Mouse (Mus musculus) layer of hippocampus, adult 9-10 months (tissue): Measurements from ENCODE around the gene Pemt.

Experiments
- DNase-seq: peaks from one replicate; pipeline ENCODE4 v3.0.0; 2022; ENCODE audit warnings: low spot score

The Pemt gene

DNA sequence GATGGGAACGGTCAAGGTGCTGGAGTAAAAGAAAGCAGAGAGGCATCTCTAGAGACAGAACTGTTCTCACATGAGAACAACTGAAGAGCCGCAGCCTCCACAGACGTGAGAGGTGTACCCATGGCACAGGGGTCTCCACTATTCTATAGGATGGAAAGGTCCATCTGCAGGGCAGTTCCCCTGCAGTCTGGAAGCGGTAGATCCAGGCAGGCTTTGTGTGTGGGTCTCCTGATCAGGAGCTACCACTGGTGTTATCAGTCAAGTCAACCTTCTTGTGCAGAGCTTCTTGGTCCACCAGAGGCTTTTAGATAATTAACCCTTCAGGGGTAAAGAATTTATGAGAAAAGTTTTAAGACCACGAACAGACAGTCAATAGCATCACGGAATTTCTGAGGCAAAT lies 10.2 kb upstream of the Pemt start:
- DNase-seq = no peak

DNA sequence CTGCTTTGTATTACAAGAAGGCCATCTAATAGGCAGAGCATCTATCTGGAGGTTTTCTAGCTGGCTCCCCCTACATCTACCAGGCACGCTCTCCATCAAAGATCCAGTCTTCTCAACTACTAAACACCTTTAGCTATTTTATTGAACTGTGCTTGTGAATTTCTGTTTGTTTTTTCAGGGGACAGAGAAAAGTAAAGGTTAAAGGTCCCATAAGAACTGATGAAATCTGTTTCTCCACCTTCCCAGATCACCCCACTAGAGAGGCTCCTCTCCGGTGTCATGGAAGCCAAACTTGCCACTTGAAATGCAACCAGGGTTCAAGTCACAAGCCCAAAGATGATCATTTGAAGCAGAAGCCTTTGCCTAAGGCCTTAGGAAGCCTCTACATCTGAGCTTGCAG lies 2.6 kb upstream of the Pemt start:
- DNase-seq = no peak

DNA sequence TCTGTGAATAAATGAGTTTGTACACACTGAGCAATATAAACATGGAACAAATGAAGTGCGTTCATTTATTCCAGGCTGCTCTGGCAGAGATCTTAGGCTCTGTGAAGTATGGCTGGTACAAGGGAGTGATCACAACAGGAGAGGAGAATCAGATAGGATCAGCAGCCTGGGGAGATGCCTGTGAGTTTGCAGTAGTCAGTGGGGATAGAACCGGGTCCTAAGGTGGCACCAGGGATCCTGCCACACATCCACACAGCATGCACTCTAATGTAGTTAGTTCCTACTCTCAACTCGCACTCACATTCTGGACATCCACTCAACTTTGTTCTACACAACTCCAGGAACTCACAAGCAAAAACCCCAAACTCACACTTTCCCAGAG lies 622 bp downstream of the Pemt start:
- no peak for DNase-seq

DNA sequence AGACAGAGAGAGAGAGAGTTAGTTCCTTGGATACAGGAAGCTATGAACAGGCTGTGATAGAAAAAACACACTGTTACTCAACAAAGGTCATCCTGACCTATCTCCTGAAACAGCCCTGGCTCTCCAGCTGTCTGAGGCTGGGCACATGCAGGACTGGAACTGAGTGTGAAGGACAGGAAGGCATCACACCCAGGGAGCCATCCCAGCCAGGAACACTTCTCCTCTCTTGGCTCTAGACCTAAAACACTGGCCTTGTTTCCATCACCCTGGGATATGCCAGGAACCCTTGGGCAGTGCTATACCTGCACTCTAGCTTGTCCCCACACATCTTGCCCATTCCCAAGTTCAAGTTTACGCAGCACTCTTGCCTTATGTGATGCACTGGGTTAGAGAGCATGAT lies 1.5 kb downstream of the Pemt start:
- DNase-seq = no peak

DNA sequence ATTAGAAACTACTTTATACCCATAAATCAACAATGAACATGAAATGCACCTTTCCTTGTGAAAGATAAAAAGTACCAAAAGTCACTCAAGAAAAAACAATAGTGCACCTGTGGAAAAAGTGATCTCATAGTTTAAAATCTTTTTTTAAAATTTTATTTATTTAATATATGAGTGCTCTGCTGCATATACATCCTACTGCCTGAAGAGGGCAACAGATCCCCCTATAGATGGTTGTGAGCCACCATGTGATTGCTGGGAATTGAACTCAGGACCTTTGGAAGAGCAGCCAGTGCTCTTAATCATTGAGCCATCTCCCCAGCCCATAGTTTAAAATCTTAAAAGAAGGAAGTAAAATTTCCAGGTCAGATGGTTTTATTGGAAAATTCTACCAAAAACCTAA lies 4.0 kb downstream of the Pemt start:
- DNase-seq = no peak

DNA sequence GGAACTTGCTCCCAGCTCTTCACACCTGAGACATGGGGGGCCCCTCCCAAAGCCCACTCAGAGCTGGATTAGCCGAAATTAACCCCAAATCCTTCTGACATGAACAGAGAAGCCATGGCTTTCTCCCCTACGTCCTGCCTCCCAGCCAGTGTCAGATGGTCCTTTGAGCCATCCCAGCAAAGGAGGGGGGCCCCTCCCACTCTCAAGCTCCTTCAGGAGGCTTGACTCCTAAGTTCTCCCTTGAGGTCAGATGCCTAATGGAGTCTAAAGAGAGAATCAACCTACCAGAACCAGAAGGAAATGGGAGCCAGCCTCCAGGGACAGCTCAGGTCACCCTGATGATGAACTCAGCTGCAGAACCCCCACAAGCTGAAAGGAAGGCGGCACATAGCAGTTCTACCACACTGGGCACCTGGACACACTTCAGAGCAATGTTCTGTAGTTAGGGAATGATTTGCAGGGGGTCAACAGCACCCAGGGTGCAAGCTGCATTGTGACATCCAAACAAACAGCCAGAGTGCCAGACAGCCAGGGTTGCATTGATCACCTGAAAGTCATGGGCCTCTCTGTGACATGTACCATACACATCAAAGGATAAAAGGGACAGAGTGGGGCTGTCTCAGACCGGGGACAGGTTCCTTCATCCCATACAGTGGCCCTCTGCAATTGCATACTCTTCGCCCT lies 9.6 kb downstream of the Pemt start:
- DNase-seq = no peak

DNA sequence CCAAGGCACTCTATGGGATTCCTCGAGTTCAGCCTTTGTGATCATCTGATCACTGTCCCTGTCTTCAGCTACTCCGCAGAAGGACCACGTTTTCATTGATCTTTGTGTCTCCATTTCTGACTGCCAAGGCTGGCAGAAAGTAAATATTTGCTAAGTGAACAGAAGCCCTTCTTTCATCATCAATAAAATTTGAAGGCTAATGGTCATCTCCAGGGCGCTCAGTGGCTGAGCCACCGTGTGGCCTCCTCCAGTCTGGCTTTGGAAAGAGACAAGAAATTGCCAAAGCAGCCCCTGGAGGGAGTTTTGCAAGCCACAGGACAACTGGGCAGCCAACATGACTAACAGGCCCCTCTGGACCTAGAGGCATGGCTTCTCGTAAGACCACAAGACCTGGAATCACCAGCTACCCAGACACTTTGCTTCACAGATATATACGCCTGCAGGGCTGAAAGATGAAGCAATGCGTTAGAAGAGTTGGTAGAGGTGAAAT lies 11.3 kb downstream of the Pemt start:
- no peak for DNase-seq

DNA sequence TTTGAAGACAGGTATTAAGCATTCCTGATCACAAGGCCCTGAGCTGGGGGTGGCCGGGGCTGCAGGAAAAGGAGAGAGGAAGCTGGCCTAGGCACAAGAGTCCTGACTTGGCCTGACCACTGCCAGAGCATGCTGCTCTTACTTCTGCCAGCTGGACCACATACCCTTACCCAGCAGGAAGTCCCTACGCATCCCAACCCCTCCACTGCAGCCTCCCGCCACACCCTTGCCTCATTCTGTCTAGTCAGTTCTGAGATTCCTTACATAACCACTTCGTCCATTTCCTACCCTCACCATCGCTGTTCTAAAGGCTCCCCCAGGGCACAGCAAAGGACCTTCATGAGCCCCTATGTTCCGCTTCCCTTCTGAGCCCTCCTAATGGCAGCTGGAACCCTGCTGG lies 12.0 kb downstream of the Pemt start:
- DNase-seq = no peak

DNA sequence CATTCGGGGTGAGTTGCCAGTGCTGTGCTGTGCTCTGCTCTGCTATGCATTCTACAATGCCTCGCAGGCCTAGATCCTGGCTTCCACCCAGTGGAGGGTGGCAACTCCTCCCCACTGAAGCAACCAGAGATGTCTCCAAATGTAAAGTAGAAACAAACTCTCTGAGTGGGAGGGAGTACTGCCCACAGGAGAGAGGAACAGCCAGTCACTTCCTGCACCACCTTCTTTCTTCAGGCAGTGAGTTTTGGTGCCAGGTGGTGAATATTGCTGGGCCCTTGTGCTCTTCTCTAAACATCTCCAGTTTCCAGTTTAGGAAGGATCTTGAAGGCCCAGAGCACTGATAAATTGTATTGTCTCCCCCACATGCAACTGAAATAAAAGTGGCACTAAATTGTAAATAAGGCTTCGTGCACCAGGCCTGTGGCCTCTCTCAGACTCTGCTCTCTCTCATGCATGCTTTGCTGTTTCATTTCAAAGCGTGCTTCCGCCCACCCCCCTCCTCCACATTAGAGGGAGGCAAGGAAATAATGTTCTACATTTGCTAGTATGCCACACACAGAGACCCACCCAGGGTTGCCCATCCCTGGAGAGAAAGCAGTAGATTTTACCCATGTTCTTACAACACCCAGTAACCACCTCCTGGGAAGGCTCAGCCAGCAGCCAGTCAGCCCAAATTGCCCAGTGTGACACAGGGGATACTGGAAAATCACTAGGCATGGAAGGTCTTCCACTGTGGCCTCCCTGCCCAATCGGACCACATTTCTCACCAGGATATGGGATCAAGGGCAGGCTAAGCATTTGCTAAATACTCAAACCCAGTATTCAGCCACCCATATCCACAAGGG lies 13.5 kb downstream of the Pemt start:
- no peak for DNase-seq

DNA sequence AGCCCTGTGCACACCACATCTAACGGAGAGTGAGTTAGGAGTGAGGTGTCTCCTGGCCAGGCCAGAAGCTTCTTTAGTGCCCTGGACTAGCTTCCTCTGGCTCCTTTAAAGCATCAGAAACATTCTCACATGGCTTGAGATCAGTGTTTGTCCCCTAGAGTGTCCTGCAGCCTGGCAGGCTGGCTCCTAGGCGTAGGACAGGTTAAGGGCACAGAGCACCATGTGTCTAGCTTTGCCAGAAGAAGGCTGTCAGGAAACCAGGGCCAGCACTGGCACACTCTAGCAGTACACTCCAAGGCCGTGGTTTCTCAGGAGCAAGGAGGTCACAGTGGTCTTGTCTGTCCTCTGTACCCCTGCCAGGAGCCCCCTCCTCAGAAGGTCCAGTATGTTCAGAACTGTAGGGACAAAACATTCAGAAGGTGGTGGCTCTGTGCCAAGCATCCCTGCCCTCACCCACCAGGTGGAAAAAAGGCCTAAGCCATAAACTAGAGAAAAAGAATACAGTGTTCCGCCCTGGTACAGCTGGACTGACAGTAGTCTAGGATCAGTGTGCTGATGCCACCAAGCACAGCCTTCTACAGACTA lies 15.4 kb downstream of the Pemt start:
- no peak for DNase-seq

DNA sequence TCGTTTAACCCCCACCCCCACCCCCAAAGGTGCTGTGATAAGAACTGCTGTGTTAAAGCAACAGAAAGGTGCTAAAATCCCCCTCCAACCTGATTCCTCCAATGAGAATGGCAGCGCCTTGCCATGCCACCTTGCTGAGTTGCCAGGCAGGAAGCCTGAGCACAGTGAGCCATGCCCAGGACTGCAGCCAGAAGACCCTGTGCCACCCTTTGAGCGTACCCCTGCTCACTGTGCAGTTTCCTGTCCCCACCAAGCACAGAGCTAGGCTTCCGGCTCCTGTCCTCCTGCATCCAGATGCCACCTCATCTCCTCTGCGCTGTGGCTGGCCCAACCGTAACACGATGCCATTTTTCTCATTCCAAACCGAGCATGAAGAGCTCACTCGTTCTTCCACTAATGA lies 16.3 kb downstream of the Pemt start:
- DNase-seq = no peak

DNA sequence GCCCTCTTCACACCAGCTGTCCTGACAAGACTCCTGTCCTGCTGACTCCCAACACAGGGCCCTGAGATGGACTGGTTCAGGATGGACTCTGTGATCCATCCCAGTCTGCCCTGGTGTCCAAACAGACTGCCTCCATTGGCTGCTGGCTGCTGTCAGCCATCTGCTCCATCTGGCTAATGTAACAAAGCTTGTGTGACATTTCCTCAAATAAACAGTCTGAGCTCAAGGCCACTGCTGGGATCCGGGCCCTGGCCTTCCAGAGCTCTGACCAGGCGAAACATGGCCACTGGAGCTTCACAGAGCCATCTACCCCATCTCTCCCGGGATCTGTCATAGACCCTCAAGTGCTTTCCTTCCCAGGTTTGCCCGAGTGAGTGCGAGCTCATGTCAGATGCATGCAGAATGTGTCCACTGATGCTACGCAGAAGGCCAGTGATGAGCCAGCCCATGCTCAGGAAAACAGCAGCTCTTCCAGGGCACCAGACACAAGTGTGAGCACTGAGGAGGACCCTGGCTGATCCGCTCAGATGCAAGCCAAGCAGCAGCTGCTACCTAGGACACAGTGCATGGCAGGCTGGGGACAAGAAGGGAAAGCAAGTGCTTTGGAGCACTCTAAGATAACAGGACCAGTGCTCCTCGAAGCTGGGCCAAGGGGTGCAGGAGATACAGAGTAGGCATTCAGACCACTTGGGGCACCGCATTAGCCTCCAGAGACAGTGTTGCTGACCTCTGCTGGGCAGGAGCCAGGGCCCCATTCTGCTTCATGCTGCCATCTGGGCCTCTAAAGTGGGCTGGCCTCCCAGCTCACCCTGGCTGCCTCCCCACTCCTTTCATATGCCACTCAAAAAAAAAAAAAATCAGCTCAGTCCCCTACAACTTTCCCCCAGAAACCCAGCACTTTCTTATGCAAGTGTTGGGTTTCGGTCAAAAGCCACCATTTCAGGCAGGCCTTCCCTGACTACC lies 18.1 kb downstream of the Pemt start:
- no peak for DNase-seq

DNA sequence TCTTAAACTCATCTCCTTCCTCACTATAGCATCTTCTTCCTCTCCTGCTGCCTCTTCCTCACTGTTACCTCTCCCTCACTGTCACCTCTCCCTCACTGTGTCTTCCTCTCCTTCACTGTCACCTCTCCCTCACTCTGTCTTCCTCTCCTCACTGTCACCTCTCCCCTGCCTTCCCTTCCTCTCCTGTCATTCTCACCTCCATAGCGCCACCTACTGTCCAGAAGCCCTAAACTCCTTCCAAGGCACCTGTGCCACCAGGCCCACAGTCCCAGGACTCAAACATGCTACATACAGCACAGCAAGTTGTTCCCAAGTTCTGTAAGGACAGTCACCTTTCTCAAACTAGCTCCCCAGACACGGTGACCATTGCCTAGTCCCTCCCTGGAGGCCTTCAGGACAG lies 19.0 kb downstream of the Pemt start:
- peak; percentile 58 for DNase-seq

DNA sequence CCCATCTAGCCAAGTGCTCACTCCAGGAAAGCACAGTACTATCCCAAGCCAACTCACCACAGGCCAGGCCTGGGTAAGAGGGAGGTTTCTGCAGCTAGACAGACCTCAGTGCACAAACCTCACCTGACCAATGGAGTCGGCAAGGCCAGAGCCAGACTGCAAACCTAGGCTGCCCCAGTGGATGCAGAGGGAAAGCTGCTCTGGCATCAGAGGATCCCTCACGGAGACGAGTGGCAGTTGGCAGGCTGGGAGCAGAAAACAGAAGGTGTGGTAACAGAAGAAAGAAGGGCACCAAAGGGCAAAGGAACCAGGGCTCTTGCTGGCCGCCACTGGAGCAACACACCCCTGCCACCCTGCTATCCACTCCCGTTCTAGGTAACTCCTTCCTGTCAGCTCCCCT lies 20.1 kb downstream of the Pemt start:
- no peak for DNase-seq

DNA sequence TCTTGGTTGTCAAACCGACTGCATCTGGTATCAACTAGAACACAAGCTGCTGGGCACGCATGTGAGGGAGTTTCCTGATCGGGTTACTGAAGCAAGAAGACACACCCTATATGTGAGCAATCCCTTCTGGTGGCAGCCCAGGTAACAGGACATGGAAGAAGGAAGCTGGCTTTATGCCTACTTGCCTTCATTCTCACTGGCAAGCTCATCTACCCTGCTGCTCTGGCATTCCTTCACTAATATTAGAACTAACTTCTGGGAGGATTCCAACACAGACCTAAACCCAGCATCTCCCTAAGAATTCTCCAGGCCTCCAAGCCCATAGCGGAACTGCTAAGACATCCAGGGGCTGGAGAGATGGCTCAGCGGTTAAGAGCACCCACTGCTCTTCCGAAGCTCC lies 25.1 kb downstream of the Pemt start:
- DNase-seq = no peak

DNA sequence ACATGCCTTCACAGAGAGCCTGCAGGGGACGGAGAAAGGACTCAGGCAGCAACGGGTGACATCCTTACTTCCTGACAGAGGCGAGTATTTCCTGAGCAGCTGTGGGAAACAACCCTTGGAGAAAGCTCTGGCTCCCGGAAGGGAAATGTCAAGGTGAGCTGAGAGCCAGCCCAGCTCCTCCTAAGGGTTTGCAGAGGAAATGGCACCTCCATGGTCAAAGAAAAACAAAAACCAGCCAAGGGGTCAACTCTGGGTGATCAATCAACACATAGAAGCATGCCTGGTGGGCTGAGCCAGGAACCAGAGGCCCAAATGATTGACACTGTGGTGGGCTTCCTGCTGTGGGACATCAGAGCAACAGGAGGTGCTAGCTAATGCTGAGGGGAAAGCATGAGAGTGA lies 29.6 kb downstream of the Pemt start:
- DNase-seq = no peak

DNA sequence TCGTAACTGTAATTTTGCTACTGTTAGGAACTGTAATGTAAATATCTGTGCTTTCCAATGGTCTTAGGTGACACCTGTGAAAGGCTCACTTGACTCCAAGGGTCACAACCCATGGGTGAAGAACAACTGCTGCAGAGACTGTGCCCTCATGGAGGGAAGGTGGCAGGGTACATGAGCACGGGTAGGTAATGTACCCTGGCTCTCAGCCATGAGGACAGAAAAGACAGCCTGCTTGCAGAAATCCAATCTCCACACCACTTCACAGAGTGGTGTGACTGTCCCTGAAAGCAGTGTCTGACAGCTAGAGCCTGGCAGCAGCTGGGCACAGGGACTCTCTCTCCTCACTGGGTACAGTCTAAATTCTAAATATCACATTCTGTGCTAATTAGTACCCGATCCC lies 34.8 kb downstream of the Pemt start:
- no peak for DNase-seq

DNA sequence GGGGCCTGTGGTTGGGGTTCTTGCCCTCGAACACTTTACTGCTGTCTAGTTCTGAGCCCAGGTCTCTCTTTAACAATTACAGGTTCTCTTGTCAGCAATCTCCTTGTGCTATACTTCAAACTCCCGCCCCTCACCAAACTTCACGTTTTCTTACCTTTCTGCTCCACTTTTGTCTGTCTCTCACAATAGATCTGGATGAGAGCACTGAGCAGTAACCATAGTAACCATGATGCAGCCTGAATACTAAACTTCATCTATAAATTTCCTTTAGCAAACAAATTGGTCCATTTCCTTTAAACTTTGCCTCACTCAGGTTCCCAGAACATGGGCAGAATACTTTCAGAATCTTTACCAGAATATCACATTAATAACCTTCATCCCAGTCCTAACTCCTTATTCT lies 36.8 kb downstream of the Pemt start:
- DNase-seq = no peak

DNA sequence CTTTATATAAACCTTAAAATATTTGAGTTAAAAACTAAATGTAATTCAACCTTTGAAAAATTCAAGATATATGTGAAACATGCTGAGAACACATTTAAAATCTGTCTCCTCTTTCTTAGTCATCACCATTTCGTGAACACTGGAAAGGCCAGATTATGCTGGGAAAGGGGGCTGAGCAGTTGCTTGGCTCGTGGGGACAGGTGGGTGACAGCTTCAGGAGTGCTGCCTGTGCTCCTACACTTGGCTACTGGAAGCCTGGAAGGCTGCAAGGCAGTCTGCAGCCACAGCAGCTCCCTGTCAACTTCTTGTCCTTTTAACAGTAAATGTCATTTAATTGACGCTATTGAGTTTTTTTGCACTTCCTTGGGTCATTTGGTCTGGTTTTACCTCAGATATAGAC lies 40.4 kb downstream of the Pemt start:
- no peak for DNase-seq

DNA sequence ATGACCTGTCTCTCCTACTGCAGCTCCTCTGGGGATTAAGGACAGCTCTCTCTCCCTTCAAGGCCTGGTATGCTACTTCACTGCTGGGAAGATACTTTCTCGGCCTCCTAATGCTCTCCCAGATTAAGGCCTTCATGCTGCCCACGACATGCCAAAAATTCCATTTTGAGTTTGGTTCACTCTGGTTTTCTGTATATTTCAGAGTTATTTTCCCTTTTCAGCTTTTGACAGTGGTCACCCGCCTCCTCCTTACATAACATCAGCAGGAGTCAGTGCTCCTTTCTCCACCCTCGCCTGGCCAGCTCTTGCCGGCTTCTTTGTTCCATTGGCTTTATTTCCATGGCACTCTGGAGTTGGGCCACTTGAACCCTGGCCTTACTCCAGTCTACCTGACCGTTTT lies 41.6 kb downstream of the Pemt start:
- DNase-seq = no peak

DNA sequence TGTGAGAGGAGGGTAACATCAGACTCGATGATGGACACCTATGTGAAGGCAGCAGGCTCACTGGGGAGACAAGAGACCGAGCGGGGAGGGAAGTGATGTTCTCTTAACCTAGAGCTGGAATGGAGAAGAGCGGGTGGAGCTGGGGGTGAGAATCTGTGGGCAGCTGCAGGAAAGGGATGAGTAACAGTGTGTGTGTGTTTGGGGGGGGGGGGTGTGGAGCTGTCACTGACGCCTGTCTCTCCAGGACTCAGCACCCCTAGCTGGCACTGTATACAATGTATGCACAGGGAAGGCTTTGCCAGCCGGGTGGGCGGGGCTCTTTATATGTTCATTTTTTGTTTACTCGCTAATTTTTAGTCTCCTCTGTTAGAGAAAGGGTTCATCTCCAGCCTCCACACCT lies 42.5 kb downstream of the Pemt start:
- no peak for DNase-seq
